ENCODE assay signal across 8 mouse cellular contexts in genomic region chr15:98569216-98569615, GRCm38 (mm10). TPM values are rescaled to one million over a fixed set of nuclear protein-coding genes. Genes with fewer than 3 reads are reported as not detected.
DNase-seq lines count a peak whose midpoint lies in the region; ATAC-seq and TF ChIP-seq lines count a peak whose summit lies in the region.

No protein-coding gene starts in this region.

- DNase-seq in adrenal gland, adult 2 months, result peak; percentile 53
- no peak for DNase-seq in adrenal gland, adult 18-20 months (ENCODE audit: low spot score in 2 of 2)
- DNase-seq in neural tube, embryonic 11.5 days (ENCODE audit: low spot score), result no peak
- DNase-seq in neural tube, embryonic 10.5 days (ENCODE audit: extremely low spot score, low spot score), result no peak
- DNase-seq in limb, embryonic 14.5 days (ENCODE audit: low spot score), result no peak
- DNase-seq in thymus, postnatal 36 days, result no peak
- DNase-seq in cerebellum, adult 11-12 months, result no peak
- DNase-seq in spleen, adult 18-20 months, result no peak

- no peaks in the 10 kb centered on the region for H3K9me3 ChIP-seq in neural tube, embryonic 11.5 days (ENCODE audit: control insufficient read depth, low read length)
- H3K9me3 ChIP-seq in limb, embryonic 14.5 days (ENCODE audit: control insufficient read depth, low read length), result no peaks in the 10 kb centered on the region

- WGBS in neural tube, embryonic 11.5 days, result 79% methylated on average over 7 of the region's 7 CpGs
- WGBS in limb, embryonic 14.5 days, result 60% methylated on average over 7 of the region's 7 CpGs

- no peaks in the 10 kb centered on the region for H3K36me3 ChIP-seq in neural tube, embryonic 11.5 days (ENCODE audit: control insufficient read depth, insufficient read depth, low read length)
- H3K36me3 ChIP-seq in limb, embryonic 14.5 days (ENCODE audit: control insufficient read depth, insufficient read depth, low read length), result peaks cover 7% of the 10 kb centered on the region

- no peaks in the 10 kb centered on the region for H3K27me3 ChIP-seq in neural tube, embryonic 11.5 days (ENCODE audit: control insufficient read depth, insufficient read depth, low read length)
- H3K27me3 ChIP-seq in limb, embryonic 14.5 days (ENCODE audit: control insufficient read depth, insufficient read depth, low read length), result no peaks in the 10 kb centered on the region

- H3K9ac ChIP-seq in neural tube, embryonic 11.5 days (ENCODE audit: low read length), result peak overlapping the region; percentile 90; the same call in 1 of the 2 replicates
- H3K9ac ChIP-seq in limb, embryonic 14.5 days (ENCODE audit: low read depth, low read length, severe bottlenecking), result peak overlapping the region; percentile 69

- ATAC-seq in neural tube, embryonic 11.5 days (ENCODE audit: insufficient read depth, low FRiP score, low TSS enrichment), result no peak
- no peak for ATAC-seq in limb, embryonic 14.5 days (ENCODE audit: low FRiP score, low read depth)

- TF ChIP-seq POLR2A in limb, embryonic 14.5 days (IDR thresholded peaks at IDR 0.05; ENCODE audit: borderline replicate concordance, extremely low read depth, insufficient read depth, insufficient read length), result no peak

- H3K4me1 ChIP-seq in neural tube, embryonic 11.5 days (ENCODE audit: control insufficient read depth, insufficient read depth, low read length), result peaks cover 13% of the 10 kb centered on the region
- H3K4me1 ChIP-seq in limb, embryonic 14.5 days (ENCODE audit: control insufficient read depth, insufficient read depth, low read length), result peaks cover 25% of the 10 kb centered on the region

- H3K27ac ChIP-seq in neural tube, embryonic 11.5 days (ENCODE audit: low read depth, low read length), result no peak overlapping the region
- H3K27ac ChIP-seq in limb, embryonic 14.5 days (replicated peaks; ENCODE audit: low read depth, low read length), result no peak overlapping the region

- no peak overlapping the region for H3K4me3 ChIP-seq in neural tube, embryonic 11.5 days (ENCODE audit: low read depth, low read length)
- peak overlapping the region; percentile 95 for H3K4me3 ChIP-seq in limb, embryonic 14.5 days (replicated peaks; ENCODE audit: low read length)

- peak overlapping the region; percentile 59 for H3K4me2 ChIP-seq in neural tube, embryonic 11.5 days (ENCODE audit: low read depth)
- peak overlapping the region; percentile 84 for H3K4me2 ChIP-seq in limb, embryonic 14.5 days (replicated peaks; ENCODE audit: low read depth, low read length, severe bottlenecking)

RNA-seq across cellular contexts. Expression of gene Ccnt1, which starts 1.5 kb away (rescaled TPM):
- total RNA-seq in adrenal gland, adult 2 months (2021), result 10 to 100 TPM; 42.2 to 66.4 TPM
- polyA plus RNA-seq in adrenal gland, adult 2 months (2012; rRNA removed), result 3.9 and 5.8 TPM in 2 replicates
- 10 to 100 TPM; 52.5 to 65.9 TPM for total RNA-seq in adrenal gland, adult 18-20 months (2021)
- 62.2 and 65.6 TPM in 2 replicates for polyA plus RNA-seq in neural tube, embryonic 11.5 days (2014; fragmentation: Nextera tagmentation; extraction: Ambion mirVana)
- 19.4 and 21.6 TPM in 2 replicates for polyA plus RNA-seq in limb, embryonic 14.5 days (2012; rRNA removed)
- polyA plus RNA-seq in limb, embryonic 14.5 days (2014; fragmentation: Nextera tagmentation; extraction: Ambion mirVana), result 45.3 and 53.4 TPM in 2 replicates

RNA-seq across cellular contexts. Expression of gene 4930415O20Rik, which starts 1.6 kb away (rescaled TPM):
- total RNA-seq in adrenal gland, adult 2 months (2021), result under 1 TPM; 0.58 to 0.59 TPM
- polyA plus RNA-seq in adrenal gland, adult 2 months (2012; rRNA removed), result 0.22 TPM in 1 of 2 replicates, not detected in the other
- 1 to 10 TPM in 1 of 2 experiments, not detected in 1; 1.2 TPM for total RNA-seq in adrenal gland, adult 18-20 months (2021)
- not detected in 2 replicates for polyA plus RNA-seq in neural tube, embryonic 11.5 days (2014; fragmentation: Nextera tagmentation; extraction: Ambion mirVana)
- polyA plus RNA-seq in limb, embryonic 14.5 days (2012; rRNA removed), result not detected in 2 replicates
- 0.37 TPM in 1 of 2 replicates, not detected in the other for polyA plus RNA-seq in limb, embryonic 14.5 days (2014; fragmentation: Nextera tagmentation; extraction: Ambion mirVana)

RNA-seq across cellular contexts. Expression of gene Kansl2, which starts 35.2 kb away (rescaled TPM):
- 10 to 100 TPM; 70.7 to 99.0 TPM for total RNA-seq in adrenal gland, adult 2 months (2021)
- 44.6 and 49.5 TPM in 2 replicates for polyA plus RNA-seq in adrenal gland, adult 2 months (2012; rRNA removed)
- 10 to 100 TPM; 79.2 to 90.9 TPM for total RNA-seq in adrenal gland, adult 18-20 months (2021)
- polyA plus RNA-seq in neural tube, embryonic 11.5 days (2014; fragmentation: Nextera tagmentation; extraction: Ambion mirVana), result 142 and 143 TPM in 2 replicates
- 99.8 and 105 TPM in 2 replicates for polyA plus RNA-seq in limb, embryonic 14.5 days (2012; rRNA removed)
- 104 and 108 TPM in 2 replicates for polyA plus RNA-seq in limb, embryonic 14.5 days (2014; fragmentation: Nextera tagmentation; extraction: Ambion mirVana)

RNA-seq across cellular contexts. Expression of gene Adcy6, which starts 40.7 kb away (rescaled TPM):
- 10 to 100 TPM; 35.5 to 67.1 TPM for total RNA-seq in adrenal gland, adult 2 months (2021)
- 44.6 and 49.2 TPM in 2 replicates for polyA plus RNA-seq in adrenal gland, adult 2 months (2012; rRNA removed)
- 10 to 100 TPM; 48.7 to 83.1 TPM for total RNA-seq in adrenal gland, adult 18-20 months (2021)
- 11.4 and 12.7 TPM in 2 replicates for polyA plus RNA-seq in neural tube, embryonic 11.5 days (2014; fragmentation: Nextera tagmentation; extraction: Ambion mirVana)
- polyA plus RNA-seq in limb, embryonic 14.5 days (2012; rRNA removed), result 74.0 and 82.0 TPM in 2 replicates
- 14.3 and 16.2 TPM in 2 replicates for polyA plus RNA-seq in limb, embryonic 14.5 days (2014; fragmentation: Nextera tagmentation; extraction: Ambion mirVana)
